Mouse (Mus musculus) heart, embryonic 11.5 days (tissue): ENCODE results near the gene Iffo2. TPM values are rescaled to one million over a fixed set of nuclear protein-coding genes. Genes with fewer than 3 reads are reported as not detected.

Source experiments
- ATAC-seq: fragments of 200-750 bp; cut with Nextera tagmentation; replicated peaks from 2 replicates; pipeline ENCODE4 v1.8.0; 2017; ENCODE audit warnings: moderate library complexity; ENCODE audit not compliant: insufficient number of reproducible peaks, low FRiP score, low TSS enrichment
- H3K27ac ChIP-seq: fragments of 300-500 bp; sonication (generic); 2 replicates; pipeline ENCODE4 v1.5.1; 2014; ENCODE audit warnings: mild to moderate bottlenecking, low read depth, low read length
- H3K27me3 ChIP-seq: fragments of 300-500 bp; sonication (generic); 2 replicates; pipeline ENCODE4 v1.6.1; 2014; ENCODE audit warnings: mild to moderate bottlenecking, low read length, mixed read lengths; ENCODE audit not compliant: control insufficient read depth, insufficient read depth
- H3K36me3 ChIP-seq: fragments of 300-500 bp; sonication (generic); 2 replicates; pipeline ENCODE4 v1.6.1; 2014; ENCODE audit warnings: mild to moderate bottlenecking, low read length, moderate library complexity, mixed read lengths; ENCODE audit not compliant: control insufficient read depth, insufficient read depth
- H3K4me1 ChIP-seq: fragments of 300-500 bp; sonication (generic); 2 replicates; pipeline ENCODE4 v1.6.1; 2014; ENCODE audit warnings: low read length; ENCODE audit not compliant: control insufficient read depth, insufficient read depth
- H3K4me2 ChIP-seq: fragments of 300-500 bp; sonication (generic); 2 replicates; pipeline ENCODE4 v1.6.1; 2014; ENCODE audit warnings: mild to moderate bottlenecking, moderate library complexity
- H3K4me3 ChIP-seq: fragments of 300-500 bp; sonication (generic); 2 replicates; pipeline ENCODE4 v1.5.1; 2014; ENCODE audit warnings: low read depth, low read length
- H3K9ac ChIP-seq: fragments of 300-500 bp; sonication (generic); 2 replicates; pipeline ENCODE4 v1.6.1; 2014; ENCODE audit warnings: mild to moderate bottlenecking, low read depth, low read length, moderate library complexity
- H3K9me3 ChIP-seq: fragments of 300-500 bp; sonication (generic); replicated peaks from 2 replicates; pipeline ENCODE4 v1.6.1; 2016; ENCODE audit warnings: low read length; ENCODE audit not compliant: control insufficient read depth
- WGBS: fragments of 180-500 bp; shearing (Covaris S2); extraction: QIAGEN DNeasy Blood & Tissue Kit; methylation state at CpG from one replicate; pipeline ENCODE4 v1.1.7; 2014; ENCODE audit not compliant: insufficient replicate concordance; 5-methylcytosine and 5-hydroxymethylcytosine counted together
- polyA plus RNA-seq: library from polyadenylated mRNA; unstranded; fragments of >200 nt; fragmentation: Nextera tagmentation; extraction: Ambion mirVana; gene quantifications from 2 replicates; pipeline ENCODE4 v1.2.1, GENCODE M21; 2014

The Iffo2 gene
- polyA plus RNA-seq, 1 experiment from 2014 or later, result 2.7 TPM

GRCm38 (mm10) chr4:139587773-139588172, 57.4 kb downstream of the Iffo2 start:
- no peak overlapping the region for H3K4me2 ChIP-seq
- H3K4me1 ChIP-seq, result peaks cover 30% of the 10 kb centered on the region
- H3K36me3 ChIP-seq, result no peaks in the 10 kb centered on the region
- no peak overlapping the region for H3K4me3 ChIP-seq
- no peaks in the 10 kb centered on the region for H3K27me3 ChIP-seq
- H3K9ac ChIP-seq, result no peak overlapping the region
- H3K9me3 ChIP-seq, result no peaks in the 10 kb centered on the region
- no peak overlapping the region for H3K27ac ChIP-seq
- ATAC-seq, result no peak
- 75% methylated on average over 4 of the region's 4 CpGs for WGBS

- Histone ChIP-seq H3K4me2 (no peak overlapping the region), H3K27me3 (no peaks in the 10 kb centered on the region), H3K36me3 (no peaks in the 10 kb centered on the region), H3K9ac (no peak overlapping the region), H3K4me1 (peaks cover 23% of the 10 kb centered on the region; the same call in 1 of the 2 replicates), H3K9me3 (no peaks in the 10 kb centered on the region), H3K27ac (no peak overlapping the region), H3K4me3 (no peak overlapping the region)
- WGBS, result 51% methylated on average over 5 of the region's 5 CpGs
- ATAC-seq, result no peak
These were observed 59.1 kb downstream of the Iffo2 start for GRCm38 (mm10) chr4:139589351-139590027.

- Histone ChIP-seq H3K27ac (no peak overlapping the region), H3K4me3 (no peak overlapping the region), H3K4me1 (peaks cover 29% of the 10 kb centered on the region), H3K9ac (no peak overlapping the region), H3K9me3 (no peaks in the 10 kb centered on the region), H3K27me3 (no peaks in the 10 kb centered on the region), H3K4me2 (no peak overlapping the region), H3K36me3 (no peaks in the 10 kb centered on the region)
- ATAC-seq, result no peak
- 33% methylated on average over 4 of the region's 4 CpGs for WGBS
These were observed 60.1 kb downstream of the Iffo2 start for GRCm38 (mm10) chr4:139590446-139590845.

- Histone ChIP-seq H3K4me2 (no peak overlapping the region), H3K27me3 (no peaks in the 10 kb centered on the region), H3K4me3 (no peak overlapping the region), H3K4me1 (peaks cover 45% of the 10 kb centered on the region), H3K36me3 (no peaks in the 10 kb centered on the region), H3K9me3 (no peaks in the 10 kb centered on the region), H3K9ac (no peak overlapping the region), H3K27ac (no peak overlapping the region)
- WGBS, result 67% methylated on average over 7 of the region's 7 CpGs
- no peak for ATAC-seq
These were observed 62.5 kb downstream of the Iffo2 start for GRCm38 (mm10) chr4:139592895-139593294.

GRCm38 (mm10) chr4:139593383-139593782, 63.0 kb downstream of the Iffo2 start:
- Histone ChIP-seq H3K27me3 (no peaks in the 10 kb centered on the region), H3K36me3 (no peaks in the 10 kb centered on the region), H3K9me3 (no peaks in the 10 kb centered on the region), H3K4me2 (no peak overlapping the region), H3K27ac (no peak overlapping the region), H3K4me3 (no peak overlapping the region), H3K4me1 (peaks cover 50% of the 10 kb centered on the region), H3K9ac (no peak overlapping the region)
- no peak for ATAC-seq
- 60% methylated on average over 6 of the region's 6 CpGs for WGBS

- H3K9ac ChIP-seq, result no peak overlapping the region
- no peak overlapping the region for H3K4me3 ChIP-seq
- no peak overlapping the region for H3K4me2 ChIP-seq
- H3K4me1 ChIP-seq, result peaks cover 54% of the 10 kb centered on the region
- H3K27ac ChIP-seq, result 0 out of 2 replicates have a peak overlapping the region, but pooled peaks have one; percentile 22
- no peaks in the 10 kb centered on the region for H3K9me3 ChIP-seq
- WGBS, result 53% methylated on average over 3 of the region's 3 CpGs
- H3K36me3 ChIP-seq, result no peaks in the 10 kb centered on the region
- no peaks in the 10 kb centered on the region for H3K27me3 ChIP-seq
- ATAC-seq, result no peak
These were observed 63.7 kb downstream of the Iffo2 start for GRCm38 (mm10) chr4:139594062-139594461.

- H3K4me1 ChIP-seq, result peaks cover 67% of the 10 kb centered on the region
- no peaks in the 10 kb centered on the region for H3K9me3 ChIP-seq
- peak overlapping the region; percentile 29; the same call in 1 of the 2 replicates for H3K27ac ChIP-seq
- no peak overlapping the region for H3K4me3 ChIP-seq
- H3K27me3 ChIP-seq, result no peaks in the 10 kb centered on the region
- WGBS, result 33% methylated on average over 9 of the region's 9 CpGs
- no peak for ATAC-seq
- no peak overlapping the region for H3K4me2 ChIP-seq
- no peak overlapping the region for H3K9ac ChIP-seq
- H3K36me3 ChIP-seq, result no peaks in the 10 kb centered on the region
These were observed 66.4 kb downstream of the Iffo2 start for GRCm38 (mm10) chr4:139596715-139597114.

GRCm38 (mm10) chr4:139597286-139598284, 67.2 kb downstream of the Iffo2 start:
- no peaks in the 10 kb centered on the region for H3K36me3 ChIP-seq
- H3K4me3 ChIP-seq, result no peak overlapping the region
- peaks cover 76% of the 10 kb centered on the region for H3K4me1 ChIP-seq
- WGBS, result 36% methylated on average over 20 of the region's 20 CpGs
- H3K9ac ChIP-seq, result peak overlapping the region; percentile 58; the same call in 1 of the 2 replicates
- H3K27me3 ChIP-seq, result no peaks in the 10 kb centered on the region
- peak overlapping the region; percentile 97 for H3K27ac ChIP-seq
- no peaks in the 10 kb centered on the region for H3K9me3 ChIP-seq
- H3K4me2 ChIP-seq, result peak overlapping the region; percentile 70
- ATAC-seq, result no peak
